Mouse (Mus musculus) right cerebral cortex, postnatal 25 days (tissue): ENCODE measurements around the gene Sptbn4.
A peak's percentile ranks its signal among the peaks of the same experiment; 100 is the strongest.

ENCODE experiments used
- DNase-seq: peaks from one replicate; pipeline ENCODE4 v3.0.0; 2022

Sptbn4 gene

DNA sequence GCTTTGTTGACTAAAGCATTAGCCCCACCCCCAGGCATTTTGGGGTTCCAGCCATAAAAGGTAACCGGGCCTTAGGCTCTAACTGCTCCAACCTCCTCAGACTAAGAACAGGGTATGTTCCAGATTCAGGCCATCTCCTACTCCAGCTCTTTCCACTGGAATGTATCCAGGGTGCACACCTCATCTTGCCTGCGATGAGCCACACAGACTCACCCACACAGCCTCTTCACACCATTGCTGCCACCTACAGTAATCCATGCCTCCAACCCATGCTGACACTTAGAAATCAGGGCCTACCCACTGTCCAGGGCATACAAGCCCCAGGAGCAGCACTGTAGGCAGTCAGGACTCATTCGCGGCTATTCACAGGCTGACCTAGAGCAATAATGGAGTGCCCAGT lies 108.4 kb downstream of the Sptbn4 start:
- DNase-seq = no peak

DNA sequence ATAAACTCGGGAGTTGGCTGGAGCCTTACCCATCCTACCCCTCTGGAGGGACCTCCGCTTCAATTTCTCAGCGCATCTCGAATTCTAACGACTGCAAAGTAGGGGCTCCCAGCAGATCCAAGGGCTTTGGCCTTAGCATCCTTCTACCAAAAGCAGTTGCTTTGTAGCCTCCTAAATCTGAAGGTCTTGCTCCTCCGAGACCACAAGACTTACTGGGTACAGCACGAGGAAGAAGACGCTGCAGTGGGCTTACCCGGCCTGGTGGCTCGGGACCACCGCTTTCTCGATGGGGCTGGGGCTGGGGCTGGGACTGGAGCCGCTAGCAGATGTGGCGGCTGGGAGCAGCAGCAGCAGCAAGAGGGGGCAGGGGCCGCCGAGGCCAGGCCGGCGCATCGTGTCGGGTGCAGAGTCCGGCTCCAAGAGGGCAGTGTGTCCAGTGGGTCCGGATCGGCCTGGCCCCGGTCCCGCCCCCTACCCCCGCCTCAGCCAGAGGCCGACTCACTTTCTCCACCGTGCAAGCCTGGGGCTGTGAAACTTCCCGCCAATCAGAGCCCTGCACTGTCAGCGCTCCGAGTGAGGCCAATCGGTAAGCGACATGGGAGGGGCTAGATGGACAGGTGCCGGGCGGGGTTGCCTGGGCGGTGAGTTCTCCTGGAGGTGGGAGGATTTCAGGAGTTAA lies 110.2 kb downstream of the Sptbn4 start, which contains the start of gene Ltbp4:
TSS of gene Ltbp4 (minus strand) at position 518 of the 679 bp plus-strand sequence.
- DNase-seq = no peak

DNA sequence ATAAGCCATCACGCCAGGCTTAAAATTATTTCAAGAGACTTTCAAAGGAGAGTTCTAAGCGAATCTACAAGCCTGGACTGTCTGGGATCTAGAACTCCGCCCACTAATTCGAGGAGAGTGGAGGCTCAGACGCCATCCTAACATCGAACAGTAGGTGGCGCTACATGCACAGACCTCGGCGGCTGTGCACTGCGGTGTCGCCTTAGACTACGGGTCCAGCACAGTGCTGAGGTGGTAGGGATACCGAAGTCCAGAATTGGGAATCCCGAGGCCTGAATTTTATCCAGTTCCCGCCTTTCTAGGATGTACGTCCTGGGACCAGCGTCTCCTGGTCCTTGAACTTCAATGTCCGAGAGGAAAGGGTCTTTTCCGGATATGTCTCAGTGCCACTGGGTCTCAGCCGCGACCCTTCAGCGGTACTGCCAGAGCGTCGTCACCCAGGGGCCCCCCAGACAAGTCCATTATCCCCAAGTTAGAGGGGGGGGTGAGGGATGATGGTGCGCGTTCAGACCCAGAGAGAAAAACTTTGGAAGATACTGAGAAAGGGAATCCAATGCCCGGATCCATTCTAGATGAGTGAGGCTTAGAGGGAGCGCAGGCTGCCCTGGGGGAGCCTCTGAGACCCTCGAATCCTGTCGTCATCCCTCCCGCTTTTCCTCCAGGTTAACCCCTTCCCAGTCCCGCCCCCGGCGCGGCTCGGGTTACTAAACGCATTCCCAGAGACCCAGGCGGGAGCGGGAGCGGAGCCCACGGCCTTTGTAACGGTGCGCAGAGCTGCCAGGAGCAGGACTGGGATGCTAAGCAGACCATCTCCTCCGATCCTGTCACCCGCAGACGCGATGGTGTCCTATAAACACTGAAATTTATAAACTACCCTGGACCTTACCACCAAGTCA lies 111.3 kb downstream of the Sptbn4 start:
- peak; percentile 90 for DNase-seq

DNA sequence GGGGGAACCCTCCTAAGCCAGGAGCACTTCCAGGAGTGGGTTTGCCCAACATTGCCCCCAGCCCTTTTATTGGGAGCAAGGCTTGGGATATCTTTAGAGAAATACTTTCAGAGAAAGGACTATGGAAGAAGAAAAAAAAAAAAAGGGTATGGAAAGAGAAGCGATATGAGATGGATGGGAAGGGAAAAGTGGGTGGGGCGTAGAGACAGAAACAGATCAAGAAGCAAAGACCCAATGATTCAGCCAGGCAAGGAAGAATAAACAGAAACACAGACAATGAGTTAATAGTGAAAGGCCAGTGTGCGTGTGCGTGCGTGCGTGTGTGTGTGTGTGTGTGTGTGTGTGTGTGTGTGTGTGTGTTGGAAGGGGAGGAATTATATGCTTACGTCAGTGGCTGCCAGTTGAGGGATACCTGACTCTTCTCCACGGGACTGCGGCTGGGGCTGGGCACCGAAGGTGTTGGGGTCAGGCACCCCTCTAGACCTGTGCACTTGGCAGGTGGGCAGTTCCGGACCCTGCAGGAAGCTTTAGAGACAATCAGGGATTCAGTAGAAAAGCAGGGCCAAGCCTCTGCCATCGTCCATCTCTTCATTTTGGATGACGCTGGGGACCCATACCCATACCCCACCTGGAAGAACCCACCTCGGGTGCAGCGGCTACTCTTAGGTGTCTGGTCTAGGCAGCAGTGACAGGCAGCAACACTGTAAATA lies 112.3 kb downstream of the Sptbn4 start:
- no peak for DNase-seq

DNA sequence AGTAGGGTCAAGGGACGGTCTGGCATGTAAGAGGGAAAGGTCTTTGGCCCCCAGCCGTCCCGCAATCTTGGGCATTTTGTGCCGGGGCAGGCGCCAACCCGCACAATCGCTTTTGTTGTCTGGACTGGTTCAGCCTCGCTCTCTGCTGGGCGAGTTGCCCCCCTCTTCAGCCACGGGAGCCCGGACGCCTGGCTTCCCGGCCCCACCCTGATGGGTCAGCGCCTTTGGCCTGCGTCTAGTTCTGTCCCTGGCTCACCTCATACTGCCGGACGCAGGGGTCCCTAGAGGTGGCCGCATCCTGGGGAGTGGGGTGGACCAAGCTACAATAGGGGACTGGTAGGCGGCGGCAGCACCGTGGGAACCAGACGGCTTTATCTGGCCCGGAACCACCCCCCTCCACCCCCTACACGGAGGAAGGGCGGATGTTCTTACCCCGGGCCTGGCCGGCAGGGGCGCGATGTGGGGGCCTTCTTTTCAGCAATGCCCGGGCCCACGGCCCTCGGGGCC lies 113.0 kb downstream of the Sptbn4 start:
- no peak for DNase-seq

DNA sequence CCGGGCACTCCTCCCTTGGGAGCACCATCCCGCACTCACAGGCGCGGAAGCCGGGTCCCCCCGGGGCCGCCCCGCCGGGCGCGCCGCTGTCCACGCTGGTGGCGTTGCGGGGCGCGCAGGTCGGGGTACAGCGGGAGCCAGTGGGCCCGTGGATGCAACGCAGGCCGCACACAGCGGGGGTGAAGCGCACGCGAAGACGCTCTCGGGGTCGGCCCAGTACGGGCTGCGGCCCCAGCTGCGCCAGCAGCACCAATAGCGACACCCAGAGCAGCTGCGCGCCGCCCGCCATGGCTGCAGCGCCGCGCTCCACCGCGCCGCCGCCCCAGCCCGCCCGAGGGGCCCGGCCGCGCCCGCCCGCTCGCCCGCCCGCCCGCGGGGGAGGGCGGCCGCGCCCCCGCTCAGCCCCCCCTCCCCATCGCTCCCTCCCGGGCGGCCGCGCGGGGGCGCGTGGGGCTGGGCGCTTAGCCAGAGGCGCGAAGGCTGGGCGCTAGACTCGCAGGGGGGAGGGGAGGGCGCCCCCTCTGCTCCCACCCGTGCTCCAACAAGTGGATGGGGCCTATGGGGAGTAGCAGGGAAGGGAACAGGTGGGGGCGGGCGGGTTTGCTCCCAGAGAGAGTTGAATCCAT lies 114.1 kb downstream of the Sptbn4 start:
- DNase-seq = no peak

DNA sequence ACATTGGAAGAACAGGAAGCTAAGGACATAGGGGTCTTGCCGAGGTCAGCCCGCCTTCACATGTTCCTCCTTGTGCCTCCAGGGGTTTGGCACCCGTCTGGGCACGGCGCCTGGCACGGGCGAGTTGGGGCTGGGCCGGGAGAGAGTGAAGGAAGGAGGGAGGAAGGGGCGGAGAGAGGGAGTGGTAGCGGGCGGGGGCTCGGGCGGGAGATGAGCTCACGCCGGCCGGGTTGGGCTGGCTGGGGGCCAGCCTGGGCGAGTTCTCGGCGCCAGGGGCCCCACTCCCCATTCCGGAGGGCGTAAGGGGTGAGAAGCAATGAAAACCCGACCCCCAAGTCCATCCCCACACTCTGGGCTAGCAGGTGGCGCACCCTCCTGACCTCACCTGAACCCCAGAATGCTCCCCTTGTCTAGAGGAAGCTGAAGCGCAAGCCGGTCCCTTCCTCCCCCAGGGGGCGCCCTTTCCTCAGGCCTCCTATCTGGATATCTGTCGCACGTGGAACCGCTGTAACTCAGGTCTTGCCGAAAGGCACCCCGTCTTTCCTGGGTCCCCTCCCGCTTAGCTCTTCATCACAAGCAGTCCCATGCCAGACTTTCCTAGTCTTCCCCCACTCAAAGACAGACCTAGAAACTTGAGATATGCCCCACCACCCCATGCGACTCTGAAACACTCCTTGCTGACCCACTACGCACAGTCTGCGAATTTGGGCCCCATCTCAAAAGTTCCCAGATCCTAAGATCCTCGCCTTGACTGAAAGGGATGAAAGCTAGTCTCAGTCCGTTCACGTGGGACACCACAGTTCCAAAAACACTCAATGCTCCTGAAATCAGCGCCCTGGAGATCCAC lies 114.9 kb downstream of the Sptbn4 start:
- DNase-seq = peak; percentile 62

DNA sequence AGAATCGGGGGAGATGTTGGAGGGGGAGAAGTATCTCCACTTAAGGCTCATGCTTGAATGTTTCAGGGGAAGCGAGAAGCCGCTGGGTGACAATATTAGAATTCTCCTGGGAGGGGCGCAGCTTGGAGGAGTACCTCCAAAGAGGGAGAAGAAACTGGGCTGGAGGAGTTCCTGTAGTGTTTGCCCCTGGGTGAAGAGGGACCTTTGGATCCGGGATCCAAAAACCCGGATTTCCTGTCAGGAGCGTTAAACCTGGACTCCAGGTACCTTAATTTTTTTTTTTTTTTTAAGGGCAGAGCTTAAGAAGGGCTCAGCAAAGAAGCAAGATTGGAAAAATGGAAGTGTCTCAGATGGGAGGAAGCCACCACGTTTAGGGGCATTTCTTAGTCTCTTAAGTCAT lies 115.6 kb downstream of the Sptbn4 start:
- no peak for DNase-seq

DNA sequence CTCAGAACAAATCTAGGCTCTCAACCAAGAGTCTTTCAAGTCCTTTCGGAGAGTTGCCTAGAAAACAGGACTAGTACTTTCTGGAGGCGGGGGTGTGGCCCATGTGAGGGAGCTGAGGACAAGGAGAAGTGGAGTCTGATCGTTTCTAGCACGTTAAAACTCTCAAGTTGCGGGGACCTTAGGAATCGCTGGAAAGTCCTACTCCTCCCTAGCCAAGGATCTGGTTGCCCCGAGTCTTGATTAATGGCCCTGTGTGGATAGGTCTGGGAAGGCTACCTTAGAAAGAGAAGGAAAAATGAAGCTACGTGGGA lies 116.0 kb downstream of the Sptbn4 start:
- DNase-seq = no peak

DNA sequence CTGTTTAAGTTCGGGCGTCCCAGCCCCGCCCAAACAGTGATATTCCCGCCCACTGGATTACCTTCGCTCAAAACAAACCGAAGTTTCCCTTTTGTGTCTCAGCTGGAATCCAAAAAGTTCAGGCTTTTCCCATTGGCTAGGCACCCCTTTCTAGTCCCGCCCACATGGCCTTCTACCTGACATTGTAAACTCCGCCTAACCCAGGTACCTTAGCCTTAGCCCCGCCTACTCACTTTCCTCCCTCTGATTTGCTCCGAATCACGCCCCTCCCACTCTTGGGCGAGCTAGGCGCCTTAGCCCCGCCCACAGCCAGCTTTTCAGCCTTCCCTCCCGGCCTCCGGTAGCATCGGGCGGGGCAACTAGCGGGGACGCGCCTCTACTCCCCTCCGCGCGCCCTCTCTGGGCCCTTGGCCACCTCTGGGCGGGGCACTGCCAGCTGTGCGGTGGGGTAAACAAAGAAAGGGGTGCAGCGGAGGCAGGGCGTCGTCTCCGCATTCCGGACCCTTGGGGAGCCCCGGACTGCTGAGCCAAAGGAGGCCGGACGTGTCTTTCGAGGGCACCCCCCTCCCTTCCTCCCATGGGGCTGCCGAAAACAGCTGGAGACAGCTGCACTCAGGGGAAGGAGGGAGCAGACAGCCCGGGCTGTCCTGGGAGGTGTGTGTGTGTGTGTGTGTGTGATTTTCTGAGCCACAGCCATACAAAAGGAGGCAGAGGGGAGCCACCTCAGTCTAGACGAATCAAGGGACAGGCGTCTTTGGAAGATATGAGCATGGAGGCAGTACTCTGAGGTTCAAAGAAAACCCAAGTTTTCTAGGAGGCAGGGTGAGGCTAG lies 116.6 kb downstream of the Sptbn4 start:
- DNase-seq = peak; percentile 60

DNA sequence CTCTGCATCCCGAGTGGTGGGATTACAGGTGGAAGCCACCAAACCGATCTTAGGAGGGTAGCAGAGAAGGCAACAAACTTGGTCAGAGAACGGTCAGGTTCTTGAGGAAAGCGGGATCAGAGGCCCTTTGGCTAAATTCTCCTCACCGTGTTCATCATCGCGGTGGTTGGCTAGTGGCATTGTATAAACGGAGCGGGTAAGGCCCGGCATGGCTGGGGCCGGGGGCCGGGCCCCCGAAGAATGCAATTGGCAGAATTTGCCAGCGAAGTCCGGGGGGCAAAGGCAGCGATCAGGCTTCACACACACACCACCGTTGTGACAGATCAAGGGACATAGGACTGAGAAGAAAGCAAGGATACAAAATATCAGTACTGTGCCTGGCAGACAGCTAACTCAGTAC lies 117.5 kb downstream of the Sptbn4 start:
- no peak for DNase-seq

DNA sequence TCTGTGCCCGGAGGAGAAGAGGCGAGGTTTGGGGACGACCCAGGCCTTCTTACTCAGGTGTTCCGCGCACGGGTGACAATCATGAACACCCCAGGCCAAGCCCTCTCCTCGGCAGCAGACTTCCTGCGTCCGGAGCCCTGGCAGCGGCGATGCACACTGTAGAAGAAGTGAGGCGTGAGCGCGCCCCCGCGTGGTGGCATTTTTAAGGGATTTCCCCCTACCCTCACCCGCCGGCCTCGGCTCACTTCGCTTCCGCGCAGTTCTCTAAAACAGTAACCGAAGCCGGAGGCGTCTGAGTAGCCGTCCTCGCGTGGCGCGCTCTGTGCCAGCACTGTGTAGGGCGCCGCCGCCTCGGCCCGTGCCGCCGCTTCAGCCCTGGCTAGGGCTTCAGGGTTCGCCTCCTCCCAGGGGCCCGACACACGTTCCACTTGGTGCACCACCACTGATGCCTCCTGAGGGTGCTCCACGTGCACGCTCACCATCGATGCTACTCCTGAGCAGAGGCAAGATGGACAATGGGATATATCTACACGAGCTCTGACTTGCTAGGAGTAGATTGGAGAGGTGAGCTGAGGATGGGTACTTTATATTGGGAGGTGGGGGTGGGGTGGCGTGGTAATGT lies 118.0 kb downstream of the Sptbn4 start:
- peak; percentile 69 for DNase-seq

DNA sequence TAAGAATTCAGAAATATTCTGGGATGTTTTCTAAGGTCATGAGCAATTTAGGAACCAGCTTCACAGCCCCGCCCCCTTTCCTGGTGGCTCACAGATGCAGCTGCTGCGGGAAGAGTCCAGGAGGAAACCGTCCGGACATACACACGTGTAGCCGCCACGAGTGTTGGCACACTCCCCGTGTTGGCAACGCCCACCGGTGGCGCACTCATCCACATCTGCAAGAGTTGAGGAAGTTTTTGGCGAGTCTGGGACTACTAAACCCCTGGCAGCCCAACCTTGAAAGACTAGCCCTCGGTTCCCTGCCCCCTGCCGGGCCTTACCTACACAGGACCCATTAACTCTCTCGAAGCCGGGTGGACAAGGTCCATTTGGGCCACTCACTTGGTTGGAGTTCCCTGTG lies 118.8 kb downstream of the Sptbn4 start:
- no peak for DNase-seq

DNA sequence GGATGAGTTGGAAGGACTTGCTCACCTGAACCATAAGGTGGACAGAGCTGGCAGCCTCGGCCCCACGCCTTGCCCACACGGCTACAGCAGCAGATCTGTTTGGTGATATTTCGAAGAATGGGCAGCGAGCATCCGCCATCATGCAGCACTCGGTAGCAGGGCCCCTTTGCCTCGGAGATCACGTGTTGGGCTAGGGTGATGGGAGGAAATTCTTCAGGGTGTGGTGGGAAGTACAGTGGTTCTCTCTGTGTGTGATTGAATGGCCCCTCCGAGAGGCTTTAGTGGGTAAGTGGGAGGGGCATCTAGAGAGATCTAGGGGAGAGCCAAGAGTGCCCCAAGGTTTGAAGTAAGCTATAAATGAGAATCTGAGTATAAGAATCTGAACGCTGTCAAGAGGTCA lies 119.3 kb downstream of the Sptbn4 start:
- no peak for DNase-seq

DNA sequence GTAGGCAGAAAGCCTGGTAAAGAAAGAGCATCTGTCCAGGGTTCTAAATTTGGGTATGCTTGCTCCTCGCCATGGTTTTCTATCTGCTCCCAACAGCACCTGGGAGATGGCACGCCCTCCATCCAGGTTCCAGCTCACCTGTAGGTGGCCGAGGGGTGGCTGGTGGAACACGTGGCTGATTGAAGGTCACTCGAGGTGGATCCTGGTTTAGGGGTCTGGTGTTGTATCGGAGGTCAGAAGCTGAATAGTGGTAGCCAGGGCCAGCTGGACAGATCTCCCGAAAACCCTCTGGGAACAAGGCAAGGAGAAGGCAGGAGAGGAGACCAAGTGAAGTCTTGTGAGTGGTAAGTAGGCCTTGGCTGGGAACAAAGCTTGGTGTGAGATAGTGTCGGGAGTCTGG lies 120.0 kb downstream of the Sptbn4 start:
- no peak for DNase-seq

DNA sequence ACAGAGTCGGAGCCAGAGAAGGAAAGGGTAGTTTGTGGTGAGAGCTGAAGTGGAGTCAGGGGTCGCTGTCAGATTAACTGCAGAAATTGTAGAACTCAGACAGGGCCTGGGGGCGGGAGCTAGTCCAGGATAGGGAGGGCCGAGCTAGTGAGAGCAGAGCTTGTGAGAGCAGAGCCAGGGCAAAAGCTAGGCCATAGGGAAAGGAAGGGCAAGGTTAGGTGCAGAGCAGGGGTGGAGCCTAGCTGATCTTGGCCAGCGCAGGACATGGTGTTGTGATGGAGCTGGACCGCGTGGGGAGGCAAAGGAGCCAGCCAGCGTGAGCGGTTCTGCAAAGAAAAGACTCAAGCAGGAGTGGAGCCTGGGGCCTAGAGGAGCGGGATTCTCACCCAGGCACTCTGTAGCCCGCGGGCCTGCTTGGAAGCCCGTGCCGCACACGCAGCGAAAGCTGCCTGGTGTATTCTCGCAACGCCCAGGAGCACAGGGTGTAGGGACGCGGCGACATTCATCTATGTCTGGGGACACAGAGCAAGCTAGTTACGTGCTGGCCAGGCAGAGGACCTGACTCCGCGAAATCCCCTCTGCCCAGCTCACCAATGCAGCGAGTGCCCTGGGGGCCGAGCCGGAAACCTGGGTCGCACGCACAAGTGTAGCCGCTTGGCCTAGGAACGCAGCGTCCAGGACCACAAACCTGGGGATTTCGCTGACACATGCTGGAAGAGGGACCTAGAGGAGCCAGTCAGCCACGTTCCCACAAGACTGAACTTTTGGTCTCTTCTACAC lies 121.2 kb downstream of the Sptbn4 start:
- no peak for DNase-seq

DNA sequence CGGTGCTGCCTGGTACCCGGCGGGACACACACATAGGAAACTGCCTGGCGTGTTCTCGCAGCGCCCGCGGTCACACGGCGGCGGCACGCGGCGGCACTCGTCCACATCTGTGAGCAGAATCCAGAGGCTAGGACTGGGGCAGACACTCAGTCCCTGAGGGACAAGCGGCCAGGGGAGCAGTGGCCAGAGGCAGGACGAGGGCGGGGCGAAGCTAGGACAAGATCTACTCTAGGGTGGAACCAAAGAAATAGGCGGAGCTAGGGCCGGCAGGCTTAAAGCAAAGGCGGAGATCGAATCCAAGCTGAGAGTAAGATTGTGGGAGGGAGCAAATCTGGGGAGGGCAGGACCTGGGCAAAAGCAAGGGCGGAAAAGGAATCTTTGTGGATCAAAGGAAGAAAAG lies 121.8 kb downstream of the Sptbn4 start:
- no peak for DNase-seq

DNA sequence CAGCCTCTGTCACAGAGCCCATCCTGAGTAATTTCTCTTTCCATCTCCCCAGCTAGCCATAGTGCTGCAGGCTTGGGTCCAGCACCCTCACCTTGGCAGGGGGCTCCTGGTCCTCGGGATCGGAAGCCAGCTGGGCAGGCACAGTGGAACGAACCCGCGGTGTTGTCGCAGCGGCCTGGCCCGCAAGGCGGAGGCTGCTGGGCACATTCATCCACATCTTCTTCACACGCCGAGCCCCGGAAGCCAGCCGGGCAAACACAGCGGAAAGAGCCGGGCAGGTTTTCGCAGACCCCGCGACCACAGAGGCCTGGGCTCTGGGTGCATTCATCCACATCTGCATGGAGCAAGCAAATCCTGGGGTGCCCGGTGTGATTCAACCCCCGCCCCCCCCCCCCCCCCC lies 122.6 kb downstream of the Sptbn4 start:
- DNase-seq = no peak

DNA sequence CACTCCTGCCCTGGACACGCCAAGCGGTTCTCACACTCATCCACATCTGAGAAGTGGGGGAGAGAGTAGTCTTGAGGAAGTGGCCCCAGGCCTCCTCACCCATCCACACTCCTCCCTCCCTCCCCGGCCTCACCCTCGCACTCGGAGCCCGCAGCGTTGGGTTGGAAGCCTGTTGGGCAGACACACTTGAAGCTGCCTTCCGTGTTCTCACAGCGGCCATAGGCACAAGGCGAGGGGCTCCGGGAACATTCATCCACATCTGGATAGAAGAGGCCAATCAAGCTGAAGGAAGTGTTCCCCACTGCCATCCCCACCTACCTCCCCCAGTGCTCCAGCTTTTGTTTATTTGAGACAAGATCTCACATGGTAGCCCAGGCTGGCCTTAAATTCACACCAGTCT lies 123.3 kb downstream of the Sptbn4 start:
- no peak for DNase-seq

DNA sequence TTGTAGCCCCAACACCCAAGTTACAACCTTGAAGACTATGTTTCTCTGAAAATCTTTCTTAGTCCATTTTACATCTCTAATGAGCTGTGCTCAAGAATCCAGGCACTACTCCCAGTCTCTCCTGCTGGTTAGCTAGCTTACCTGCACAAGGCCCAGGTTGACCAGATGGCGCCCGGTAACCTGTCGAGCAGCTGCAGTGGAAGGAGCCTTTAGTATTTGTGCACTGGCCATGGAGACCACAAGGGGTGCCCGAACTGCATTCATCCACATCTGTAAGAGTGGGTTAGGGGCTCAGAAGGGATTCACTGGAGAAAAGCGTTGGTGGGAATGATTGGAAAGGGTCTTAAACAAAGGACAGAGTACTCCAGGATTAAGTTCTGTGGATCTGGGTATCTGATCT lies 124.5 kb downstream of the Sptbn4 start:
- no peak for DNase-seq
